Mouse (Mus musculus) E14TG2a.4 (cell line): ENCODE results near the gene Gm10190.

Source experiments
- CTCF ChIP-seq: conservative IDR thresholded peaks from 2 replicates; pipeline ENCODE4 v1.5.1; 2014; ENCODE audit warnings: low read length
- NANOG ChIP-seq: IDR thresholded peaks from 2 replicates; pipeline ENCODE4 v1.6.1; 2014; ENCODE audit warnings: borderline replicate concordance, low read length, mixed read lengths

DNA sequence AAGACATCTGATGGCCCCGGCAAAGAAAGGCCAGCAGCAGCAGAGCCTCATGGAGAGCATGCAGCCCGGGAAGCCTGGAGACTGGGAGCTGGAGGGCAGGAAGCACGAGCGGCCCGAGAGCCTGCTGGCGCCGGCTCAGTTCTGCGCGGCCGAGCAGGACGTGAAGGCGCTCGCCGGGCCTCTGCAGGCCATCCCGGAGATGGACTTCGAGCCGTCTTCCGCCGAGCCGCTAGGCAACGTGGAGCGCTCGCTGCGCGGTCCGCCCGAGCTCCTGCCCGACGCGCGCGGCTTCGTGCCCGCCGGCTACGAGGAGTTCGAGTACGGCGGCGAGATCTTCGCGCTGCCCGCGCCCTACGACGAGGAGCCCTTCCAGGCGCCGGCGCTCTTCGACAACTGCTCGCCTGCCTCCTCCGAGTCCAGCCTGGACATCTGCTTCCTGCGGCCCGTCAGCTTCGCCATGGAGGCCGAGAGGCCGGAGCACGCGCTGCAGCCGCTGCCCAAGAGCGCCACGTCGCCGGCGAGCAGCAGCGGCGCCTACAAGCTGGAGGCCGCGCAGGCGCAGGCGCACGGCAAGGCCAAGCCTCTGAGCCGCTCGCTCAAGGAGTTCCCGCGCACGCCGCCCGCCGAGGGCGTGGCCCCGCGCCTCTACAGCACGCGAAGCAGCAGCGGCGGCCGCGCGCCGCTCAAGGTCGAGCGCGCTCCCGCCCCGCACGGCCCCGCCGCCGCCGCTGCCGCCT is at the start of gene Gm10190:
- TF ChIP-seq NANOG: no peak
- TF ChIP-seq CTCF: no peak
